Mouse (Mus musculus): ENCODE results near the gene Sik2. TPM values are rescaled to one million over a fixed set of nuclear protein-coding genes. Genes with fewer than 3 reads are reported as not detected.

The Sik2 gene
- total and polyA plus RNA-seq, 3 experiments: 18.7 to 72.8 (median 22.4) TPM

DNA sequence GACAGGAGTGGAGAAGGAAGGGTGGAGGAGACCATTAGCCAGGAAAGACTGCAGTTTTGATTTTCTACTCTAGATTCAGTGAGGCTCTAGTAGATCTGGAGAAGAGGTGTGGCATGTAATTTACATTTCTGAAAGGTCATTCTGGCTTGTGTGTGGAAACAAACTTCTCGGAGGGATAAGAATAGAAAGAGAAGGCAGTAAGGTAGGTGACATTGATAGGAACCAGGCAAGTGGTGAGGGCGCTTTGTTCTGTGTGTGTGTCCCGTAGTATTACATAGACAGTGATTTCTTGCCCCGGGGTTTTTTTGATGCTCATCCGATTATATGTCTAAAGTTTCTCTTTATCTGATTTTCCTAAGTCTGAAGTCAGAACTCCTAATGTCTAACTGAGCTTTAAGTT lies 144.0 kb downstream of the Sik2 start:
- Histone ChIP-seq H3K4me1 (ENCODE audit: insufficient read depth, low read depth, low read length) (peaks cover 60% of the 10 kb centered on the region), H3K27me3 (ENCODE audit: insufficient read depth, low read length) (no peaks in the 10 kb centered on the region), H3K4me3 (ENCODE audit: low read depth, low read length) (no peak overlapping the region), H3K9me3 (replicated peaks) (no peaks in the 10 kb centered on the region), H3K36me3 (replicated peaks) (peaks cover 96% of the 10 kb centered on the region)
- DNase-seq (ENCODE audit: low spot score) (no peak), ATAC-seq (ENCODE audit: extremely low read depth, insufficient number of reproducible peaks, low FRiP score, poor library complexity, severe bottlenecking) (no peak)
- no peak for TF ChIP-seq CTCF (IDR thresholded peaks at IDR 0.05; ENCODE audit: low read depth, low read length)
- no peak for TF ChIP-seq TAL1 (conservative IDR thresholded peaks at IDR 0.05; ENCODE audit: low read depth, low read length)
- no peak for TF ChIP-seq GATA2 (IDR thresholded peaks at IDR 0.05; ENCODE audit: borderline replicate concordance, low read depth, low read length)
- TF ChIP-seq POLR2AphosphoS5 (IDR thresholded peaks at IDR 0.05; ENCODE audit: insufficient replicate concordance, low read depth, low read length): no peak
- TF ChIP-seq GATA1 (IDR thresholded peaks at IDR 0.05; ENCODE audit: borderline replicate concordance, low read length): no peak

DNA sequence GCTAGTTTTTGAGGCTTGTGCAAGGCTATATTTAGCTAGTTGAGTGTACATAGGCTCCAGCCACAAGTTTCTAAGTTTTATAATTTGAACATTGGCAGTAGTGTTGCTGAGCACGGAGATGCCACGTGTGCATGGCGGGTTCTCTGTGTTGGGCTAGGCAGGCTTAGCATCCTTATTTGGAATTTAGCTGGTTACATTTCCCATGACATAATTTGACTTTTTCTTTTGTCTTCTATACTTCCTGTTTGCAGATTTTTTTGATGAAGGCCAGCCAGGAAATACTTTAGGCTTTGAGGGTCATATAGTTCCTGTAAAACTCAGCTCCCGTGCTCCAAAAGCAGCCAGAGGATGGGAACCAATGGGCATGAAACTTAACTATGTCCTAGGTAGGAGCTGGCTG lies 145.0 kb downstream of the Sik2 start:
- no peak overlapping the region for H3K4me3 ChIP-seq (ENCODE audit: low read depth, low read length)
- H3K4me1 ChIP-seq (ENCODE audit: insufficient read depth, low read depth, low read length): peaks cover 69% of the 10 kb centered on the region
- H3K27me3 ChIP-seq (ENCODE audit: insufficient read depth, low read length): no peaks in the 10 kb centered on the region
- no peaks in the 10 kb centered on the region for H3K9me3 ChIP-seq (replicated peaks)
- peaks cover 98% of the 10 kb centered on the region for H3K36me3 ChIP-seq (replicated peaks)
- DNase-seq (ENCODE audit: low spot score): no peak
- TF ChIP-seq GATA1 (IDR thresholded peaks at IDR 0.05; ENCODE audit: borderline replicate concordance, low read length): no peak
- no peak for TF ChIP-seq TAL1 (conservative IDR thresholded peaks at IDR 0.05; ENCODE audit: low read depth, low read length)
- no peak for TF ChIP-seq GATA2 (IDR thresholded peaks at IDR 0.05; ENCODE audit: borderline replicate concordance, low read depth, low read length)
- no peak for TF ChIP-seq CTCF (IDR thresholded peaks at IDR 0.05; ENCODE audit: low read depth, low read length)
- no peak for TF ChIP-seq POLR2AphosphoS5 (IDR thresholded peaks at IDR 0.05; ENCODE audit: insufficient replicate concordance, low read depth, low read length)
- no peak for ATAC-seq (ENCODE audit: extremely low read depth, insufficient number of reproducible peaks, low FRiP score, poor library complexity, severe bottlenecking)

DNA sequence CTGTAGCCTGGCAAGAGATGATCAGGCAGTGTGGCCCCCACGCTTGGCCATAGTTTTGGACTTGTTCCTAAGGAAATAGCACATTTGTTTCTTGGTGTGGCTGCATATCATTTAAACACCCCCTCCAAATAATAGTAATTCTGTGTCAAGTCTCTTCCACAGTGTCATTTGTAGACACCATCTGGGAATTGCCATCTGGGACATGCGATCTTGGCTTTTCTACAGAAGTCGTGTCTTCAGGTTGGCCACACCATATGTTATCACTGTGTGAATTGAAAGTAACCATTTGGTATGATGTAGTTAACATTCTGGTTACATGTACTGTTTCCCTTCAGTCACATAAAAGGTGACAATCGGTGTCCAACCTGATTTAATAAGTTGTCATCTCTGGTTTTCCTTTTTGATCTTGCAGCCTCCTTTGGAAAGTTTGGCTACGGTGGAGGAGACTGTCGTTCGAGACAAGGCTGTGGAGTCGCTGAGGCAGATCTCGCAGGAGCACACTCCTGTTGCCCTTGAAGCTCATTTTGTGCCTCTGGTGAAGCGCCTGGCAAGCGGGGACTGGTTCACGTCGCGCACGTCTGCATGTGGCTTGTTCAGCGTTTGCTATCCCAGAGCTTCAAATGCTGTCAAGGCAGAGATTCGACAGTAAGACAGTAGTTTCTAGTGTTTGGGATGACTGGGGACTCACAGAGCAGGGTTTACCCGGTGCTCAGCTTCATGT lies 147.6 kb downstream of the Sik2 start:
- Histone ChIP-seq H3K4me1 (ENCODE audit: insufficient read depth, low read depth, low read length) (peaks cover 67% of the 10 kb centered on the region), H3K36me3 (replicated peaks) (peaks cover 77% of the 10 kb centered on the region), H3K4me3 (ENCODE audit: low read depth, low read length) (peak overlapping the region; percentile 22; the same call in 1 of the 2 replicates), H3K27me3 (ENCODE audit: insufficient read depth, low read length) (no peaks in the 10 kb centered on the region), H3K9me3 (replicated peaks) (no peaks in the 10 kb centered on the region)
- TF ChIP-seq TAL1 (conservative IDR thresholded peaks at IDR 0.05; ENCODE audit: low read depth, low read length): no peak
- TF ChIP-seq GATA1 (IDR thresholded peaks at IDR 0.05; ENCODE audit: borderline replicate concordance, low read length): no peak
- TF ChIP-seq POLR2AphosphoS5 (IDR thresholded peaks at IDR 0.05; ENCODE audit: insufficient replicate concordance, low read depth, low read length): no peak
- TF ChIP-seq CTCF (IDR thresholded peaks at IDR 0.05; ENCODE audit: low read depth, low read length): no peak
- no peak for TF ChIP-seq GATA2 (IDR thresholded peaks at IDR 0.05; ENCODE audit: borderline replicate concordance, low read depth, low read length)
- ATAC-seq (ENCODE audit: extremely low read depth, insufficient number of reproducible peaks, low FRiP score, poor library complexity, severe bottlenecking): no peak
- no peak for DNase-seq (ENCODE audit: low spot score)

DNA sequence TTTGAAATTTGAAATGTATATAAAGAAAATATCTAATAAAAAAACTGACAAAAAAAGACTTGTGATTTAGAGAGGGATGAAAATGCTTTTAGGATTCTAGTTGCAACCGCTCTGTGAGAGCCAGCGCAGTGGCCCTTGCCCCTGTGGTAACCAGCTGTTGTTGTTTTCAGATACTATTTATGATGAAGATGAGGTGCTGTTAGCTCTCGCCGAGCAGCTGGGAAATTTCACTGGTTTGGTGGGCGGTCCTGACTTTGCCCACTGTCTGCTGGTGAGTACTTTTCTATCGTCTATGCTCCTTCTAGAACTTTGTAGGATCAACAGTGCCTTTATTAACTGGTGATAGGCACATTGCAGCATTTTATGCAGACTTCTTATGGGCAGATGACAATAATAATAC lies 150.2 kb downstream of the Sik2 start:
- no peaks in the 10 kb centered on the region for H3K9me3 ChIP-seq (replicated peaks)
- peak overlapping the region; percentile 50 for H3K4me3 ChIP-seq (ENCODE audit: low read depth, low read length)
- H3K36me3 ChIP-seq (replicated peaks): peaks cover 53% of the 10 kb centered on the region
- ATAC-seq (ENCODE audit: extremely low read depth, insufficient number of reproducible peaks, low FRiP score, poor library complexity, severe bottlenecking): no peak
- TF ChIP-seq POLR2AphosphoS5 (IDR thresholded peaks at IDR 0.05; ENCODE audit: insufficient replicate concordance, low read depth, low read length): no peak
- TF ChIP-seq TAL1 (conservative IDR thresholded peaks at IDR 0.05; ENCODE audit: low read depth, low read length): no peak
- TF ChIP-seq GATA1 (IDR thresholded peaks at IDR 0.05; ENCODE audit: borderline replicate concordance, low read length): no peak
- no peak for TF ChIP-seq GATA2 (IDR thresholded peaks at IDR 0.05; ENCODE audit: borderline replicate concordance, low read depth, low read length)
- no peak for TF ChIP-seq CTCF (IDR thresholded peaks at IDR 0.05; ENCODE audit: low read depth, low read length)
- H3K27me3 ChIP-seq (ENCODE audit: insufficient read depth, low read length): no peaks in the 10 kb centered on the region
- DNase-seq (ENCODE audit: low spot score): no peak
- H3K4me1 ChIP-seq (ENCODE audit: insufficient read depth, low read depth, low read length): peaks cover 73% of the 10 kb centered on the region

- H3K4me3 ChIP-seq (ENCODE audit: low read depth, low read length): peak overlapping the region; percentile 87
- H3K27me3 ChIP-seq (ENCODE audit: insufficient read depth, low read length): no peaks in the 10 kb centered on the region
- ATAC-seq (ENCODE audit: extremely low read depth, insufficient number of reproducible peaks, low FRiP score, poor library complexity, severe bottlenecking): no peak
- H3K36me3 ChIP-seq (replicated peaks): peaks cover 38% of the 10 kb centered on the region
- no peaks in the 10 kb centered on the region for H3K9me3 ChIP-seq (replicated peaks)
- peaks cover 78% of the 10 kb centered on the region for H3K4me1 ChIP-seq (ENCODE audit: insufficient read depth, low read depth, low read length)
- no peak for DNase-seq (ENCODE audit: low spot score)
- TF ChIP-seq POLR2AphosphoS5 (IDR thresholded peaks at IDR 0.05; ENCODE audit: insufficient replicate concordance, low read depth, low read length) (no peak), CTCF (IDR thresholded peaks at IDR 0.05; ENCODE audit: low read depth, low read length) (no peak), GATA1 (IDR thresholded peaks at IDR 0.05; ENCODE audit: borderline replicate concordance, low read length) (no peak), GATA2 (IDR thresholded peaks at IDR 0.05; ENCODE audit: borderline replicate concordance, low read depth, low read length) (no peak), TAL1 (conservative IDR thresholded peaks at IDR 0.05; ENCODE audit: low read depth, low read length) (no peak)
Observed at GRCm38 (mm10) chr9:50857082-50857641, 151.7 kb downstream of the Sik2 start.

GRCm38 (mm10) chr9:50856341-50857081 lies 152.4 kb downstream of the Sik2 start:
- peak; percentile 18; the same call in 1 of the 2 replicates for ATAC-seq (ENCODE audit: extremely low read depth, insufficient number of reproducible peaks, low FRiP score, poor library complexity, severe bottlenecking)
- Histone ChIP-seq H3K9me3 (replicated peaks) (no peaks in the 10 kb centered on the region), H3K36me3 (replicated peaks) (peaks cover 32% of the 10 kb centered on the region), H3K27me3 (ENCODE audit: insufficient read depth, low read length) (no peaks in the 10 kb centered on the region), H3K4me3 (ENCODE audit: low read depth, low read length) (peak overlapping the region; percentile 87), H3K4me1 (ENCODE audit: insufficient read depth, low read depth, low read length) (peaks cover 78% of the 10 kb centered on the region)
- TF ChIP-seq CTCF (IDR thresholded peaks at IDR 0.05; ENCODE audit: low read depth, low read length): no peak
- no peak for TF ChIP-seq POLR2AphosphoS5 (IDR thresholded peaks at IDR 0.05; ENCODE audit: insufficient replicate concordance, low read depth, low read length)
- no peak for TF ChIP-seq GATA1 (IDR thresholded peaks at IDR 0.05; ENCODE audit: borderline replicate concordance, low read length)
- TF ChIP-seq GATA2 (IDR thresholded peaks at IDR 0.05; ENCODE audit: borderline replicate concordance, low read depth, low read length): no peak
- TF ChIP-seq TAL1 (conservative IDR thresholded peaks at IDR 0.05; ENCODE audit: low read depth, low read length): no peak
- peak; percentile 89 for DNase-seq (ENCODE audit: low spot score)
